Mouse (Mus musculus): ENCODE results near the gene Cd80.
A peak's percentile ranks its signal among the peaks of the same experiment; 100 is the strongest.

The Cd80 gene

DNA sequence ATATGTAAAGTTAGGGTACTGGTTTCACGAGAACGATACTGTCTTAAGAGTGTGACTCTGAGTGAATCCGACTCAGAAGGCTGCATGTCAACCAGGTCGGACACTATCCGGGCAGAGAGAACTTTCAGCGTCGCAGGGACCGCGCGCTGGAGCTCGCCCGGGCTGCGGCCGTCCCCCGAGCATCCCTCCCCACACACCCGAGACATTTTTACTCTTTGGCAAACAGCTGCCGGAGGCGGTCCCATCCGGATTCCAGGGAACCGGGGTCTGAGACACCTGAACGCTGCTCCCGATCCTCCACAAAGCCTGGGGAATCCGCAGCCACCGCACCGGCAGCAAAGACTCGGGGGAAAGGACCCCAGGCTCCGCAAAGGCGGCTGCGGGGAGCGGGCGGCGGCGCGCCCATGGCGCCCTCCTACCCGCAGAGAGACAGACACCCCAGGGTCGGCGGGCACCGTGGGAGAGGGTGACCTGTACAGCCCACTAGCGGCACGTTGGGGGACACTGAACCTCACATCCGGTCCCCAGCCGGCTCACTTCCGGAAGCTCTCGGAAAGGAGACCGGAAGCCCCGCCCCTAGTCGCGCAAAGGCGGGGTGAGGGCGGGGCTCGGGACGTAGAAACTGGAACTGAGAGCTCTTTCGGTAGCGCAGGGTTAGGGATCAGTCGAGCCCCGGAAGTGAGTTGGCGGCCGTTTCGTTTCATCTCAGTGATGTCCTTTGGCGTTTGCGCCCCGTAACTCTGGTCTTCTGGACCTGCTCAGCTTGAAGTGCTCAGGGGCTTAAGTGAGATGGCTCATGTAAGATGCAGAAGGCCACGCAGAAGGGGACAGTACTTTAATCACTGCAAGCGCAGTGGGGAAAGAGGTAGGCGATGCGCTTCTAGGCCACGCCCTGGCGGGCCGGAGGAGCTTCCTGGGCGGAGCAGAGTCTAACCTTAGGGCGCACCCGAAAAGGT, 67.0 kb downstream of the Cd80 start, which contains the start of gene Timmdc1:
TSS of gene Timmdc1 (minus strand) at position 535 of the 956 bp plus-strand sequence.
- peak; percentile 94 for DNase-seq (ENCODE audit: low spot score in 2 of 2)

DNA sequence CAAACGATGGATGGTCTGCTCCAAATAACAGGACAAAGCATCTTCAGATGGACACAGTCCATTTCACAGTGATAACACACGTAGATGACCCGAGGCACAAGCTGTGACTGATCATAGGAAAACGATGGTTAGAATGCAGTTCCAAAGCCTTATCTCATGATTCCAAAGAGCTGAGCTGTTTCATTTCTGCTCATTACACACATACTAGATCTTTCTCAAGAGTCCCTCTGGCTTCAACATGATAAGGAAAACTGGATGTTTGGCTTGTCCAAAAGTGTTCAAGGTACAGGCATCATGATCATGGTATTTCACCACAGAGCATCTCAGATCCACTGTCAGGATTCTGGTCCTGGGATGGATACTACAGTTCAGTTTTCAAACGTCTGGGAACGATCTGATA, 70.9 kb downstream of the Cd80 start:
- DNase-seq (ENCODE audit: low spot score in 2 of 2): no peak

DNA sequence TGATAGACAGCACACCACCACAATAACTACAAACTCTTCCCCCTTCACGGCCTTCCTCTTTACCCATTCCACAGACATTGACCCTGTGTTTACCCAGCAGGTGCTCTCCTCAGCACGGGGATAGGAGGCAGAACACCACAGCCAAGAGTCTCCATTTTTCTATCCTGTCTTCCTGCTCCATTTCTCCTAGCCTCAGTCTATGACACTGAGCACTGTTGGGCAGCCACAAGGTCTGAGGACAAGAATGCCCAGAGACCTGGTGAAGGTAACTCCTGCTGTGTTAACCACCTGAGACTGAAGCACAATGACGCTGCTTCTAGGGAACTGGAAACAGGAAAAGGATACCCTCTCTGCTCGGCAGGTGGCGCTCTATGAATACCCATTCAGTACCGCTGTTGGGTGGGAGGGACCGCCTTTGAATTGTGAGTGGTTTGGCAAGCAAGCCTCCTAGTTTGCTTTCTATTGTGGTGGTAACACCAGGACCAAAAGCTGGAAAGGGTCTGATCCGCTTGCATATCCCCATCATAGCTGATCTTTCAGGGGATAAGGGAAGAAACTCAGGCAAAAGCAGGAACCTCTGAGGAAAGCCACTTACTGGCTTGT, 81.3 kb downstream of the Cd80 start:
- DNase-seq (ENCODE audit: low spot score in 2 of 2): peak; percentile 41 to 78

DNA sequence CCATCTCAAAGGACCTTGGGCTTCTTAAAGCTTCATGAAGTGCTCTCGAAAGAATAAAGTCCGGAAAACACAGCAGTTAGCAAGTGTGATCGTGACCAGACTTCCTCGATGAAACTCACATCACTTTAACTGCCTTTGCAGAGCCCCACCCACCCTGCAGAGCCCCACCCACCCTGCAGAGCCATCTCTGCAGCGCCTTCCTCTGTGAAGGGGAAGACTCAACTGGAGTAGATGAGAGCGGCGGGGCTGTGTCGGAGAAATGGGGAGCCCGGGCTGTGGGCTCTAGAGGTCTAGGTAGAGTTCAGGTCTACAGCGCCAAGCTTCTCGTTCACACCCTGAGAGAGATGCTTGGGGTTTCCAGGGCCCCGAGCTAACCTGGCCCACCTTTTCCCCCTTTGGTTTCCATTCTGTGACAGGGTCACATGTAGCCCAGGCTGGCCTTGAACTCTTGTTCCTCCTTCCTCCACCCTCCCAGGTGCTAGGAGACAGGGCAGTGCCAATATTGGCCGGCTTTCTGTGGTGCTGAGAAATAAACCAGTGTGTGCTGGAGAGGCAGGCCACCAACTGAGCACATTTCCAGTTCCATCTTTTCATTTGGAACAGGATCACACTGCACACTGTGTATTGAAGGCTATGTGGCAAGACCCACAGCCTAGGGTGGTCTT, 83.5 kb downstream of the Cd80 start:
- no peak for DNase-seq (ENCODE audit: low spot score in 2 of 2)
